Mouse (Mus musculus) C2C12 (cell line): Measurements from ENCODE around the gene Tnfrsf8. TPM values are rescaled to one million over a fixed set of nuclear protein-coding genes. Genes with fewer than 3 reads are reported as not detected.

Experiments used
- H3K27me3 ChIP-seq: one replicate; pipeline ENCODE4 v1.6.1; 2011; ENCODE audit not compliant: control insufficient read depth, insufficient read depth, insufficient read length
- H3K36me3 ChIP-seq: one replicate; pipeline ENCODE4 v1.6.1; 2011; ENCODE audit not compliant: control insufficient read depth, insufficient read depth
- H3K4me3 ChIP-seq: one replicate; pipeline ENCODE4 v1.5.1; 2011; ENCODE audit warnings: mild to moderate bottlenecking, control low read depth; ENCODE audit not compliant: poor library complexity, insufficient read depth, severe bottlenecking
- H3K79me2 ChIP-seq: one replicate; pipeline ENCODE4 v1.6.1; 2011; ENCODE audit not compliant: control insufficient read depth, insufficient read depth
- H3K79me3 ChIP-seq: one replicate; pipeline ENCODE4 v1.6.1; 2011; ENCODE audit warnings: low read depth, control low read depth
- H3ac ChIP-seq: one replicate; pipeline ENCODE3; 2011; ENCODE audit warnings: low read depth; ENCODE audit not compliant: control insufficient read depth, insufficient read length
- CEBPB ChIP-seq: IDR thresholded peaks from one replicate; pipeline ENCODE4 v1.6.1; 2011; ENCODE audit warnings: low read depth, mild to moderate bottlenecking, control low read depth, moderate library complexity
- CTCF ChIP-seq: IDR thresholded peaks from one replicate; pipeline ENCODE4 v1.5.1; 2011; ENCODE audit not compliant: control insufficient read depth, insufficient read depth, insufficient read length
- FOSL1 ChIP-seq: IDR thresholded peaks from one replicate; pipeline ENCODE4 v1.8.0; 2011; ENCODE audit warnings: mild to moderate bottlenecking, low read length; ENCODE audit not compliant: poor library complexity, insufficient read depth, severe bottlenecking
- MAX ChIP-seq: IDR thresholded peaks from one replicate; pipeline ENCODE4 v1.6.1; 2011; ENCODE audit warnings: mild to moderate bottlenecking, control low read depth
- MYOD1 ChIP-seq: IDR thresholded peaks from one replicate; pipeline ENCODE4 v1.6.1; 2011; ENCODE audit warnings: low read depth; ENCODE audit not compliant: control insufficient read depth, insufficient read length
- MYOG ChIP-seq: IDR thresholded peaks from one replicate; pipeline ENCODE4 v1.6.1; 2011; ENCODE audit not compliant: control insufficient read depth, insufficient read length; ENCODE audit errors: extremely low read depth
- USF1 ChIP-seq: IDR thresholded peaks from one replicate; pipeline ENCODE4 v1.6.1; 2011; ENCODE audit warnings: low read depth, mild to moderate bottlenecking, control low read depth, moderate library complexity
- polyA plus RNA-seq: library from polyadenylated mRNA; unstranded; fragments of >200 nt; fragmentation: generic; extraction: Trizol; gene quantifications from one replicate; pipeline ENCODE4 v1.2.1, GENCODE M21; 2012; ENCODE audit warnings: missing spikeins

Tnfrsf8 gene
- polyA plus RNA-seq, 1 experiment: not detected

DNA sequence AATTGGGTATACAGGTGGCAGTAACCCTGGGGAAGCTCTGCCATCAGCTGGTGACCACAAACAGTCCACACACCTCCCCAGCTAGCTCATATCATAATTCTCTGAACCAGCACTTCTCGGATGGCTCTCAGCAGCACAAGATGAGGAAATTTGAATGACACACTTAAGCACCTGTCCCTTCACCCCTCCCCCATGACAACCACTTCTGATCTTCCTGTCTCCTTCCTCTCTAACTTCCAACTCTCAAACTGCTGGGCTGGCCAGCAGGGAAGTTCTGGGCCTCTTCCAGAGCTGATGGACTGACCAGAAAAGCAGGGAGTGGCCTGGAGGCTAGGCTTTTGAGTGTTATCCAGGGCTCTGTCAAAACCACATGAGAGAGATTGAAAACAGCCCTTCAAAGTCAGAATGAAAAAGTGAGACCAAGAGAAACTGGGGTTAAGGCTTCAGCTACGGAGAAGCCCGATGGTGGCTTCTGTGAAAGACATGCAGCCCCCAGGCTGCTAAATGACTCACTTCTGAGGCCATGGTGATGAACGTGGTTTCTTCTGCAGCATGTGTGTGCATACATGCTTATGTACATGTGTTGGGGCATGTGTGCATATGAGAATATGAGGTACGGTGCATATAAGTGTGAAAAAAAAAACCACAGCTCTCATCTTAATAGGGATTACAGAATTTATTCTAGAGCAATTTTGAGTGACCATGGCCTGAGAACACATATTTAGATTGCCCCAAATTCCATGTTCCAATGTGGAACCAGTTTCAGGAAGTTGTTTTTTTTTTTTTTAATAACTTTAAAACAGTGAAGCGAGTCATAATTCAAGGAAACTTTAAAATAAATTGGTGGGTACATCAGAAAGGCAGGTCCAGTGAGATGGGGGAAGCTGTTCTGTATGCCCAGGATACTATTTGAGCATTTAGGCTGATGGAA, 27.2 kb upstream of the Tnfrsf8 start:
- no peaks in the 10 kb centered on the region for H3K79me2 ChIP-seq
- H3K27me3 ChIP-seq: no peaks in the 10 kb centered on the region
- H3ac ChIP-seq: no peak overlapping the region
- H3K4me3 ChIP-seq: no peak overlapping the region
- no peaks in the 10 kb centered on the region for H3K79me3 ChIP-seq
- H3K36me3 ChIP-seq: no peaks in the 10 kb centered on the region
- TF ChIP-seq CTCF (no peak), USF1 (no peak), MAX (no peak), CEBPB (no peak), MYOG (no peak), MYOD1 (no peak), FOSL1 (no peak)

DNA sequence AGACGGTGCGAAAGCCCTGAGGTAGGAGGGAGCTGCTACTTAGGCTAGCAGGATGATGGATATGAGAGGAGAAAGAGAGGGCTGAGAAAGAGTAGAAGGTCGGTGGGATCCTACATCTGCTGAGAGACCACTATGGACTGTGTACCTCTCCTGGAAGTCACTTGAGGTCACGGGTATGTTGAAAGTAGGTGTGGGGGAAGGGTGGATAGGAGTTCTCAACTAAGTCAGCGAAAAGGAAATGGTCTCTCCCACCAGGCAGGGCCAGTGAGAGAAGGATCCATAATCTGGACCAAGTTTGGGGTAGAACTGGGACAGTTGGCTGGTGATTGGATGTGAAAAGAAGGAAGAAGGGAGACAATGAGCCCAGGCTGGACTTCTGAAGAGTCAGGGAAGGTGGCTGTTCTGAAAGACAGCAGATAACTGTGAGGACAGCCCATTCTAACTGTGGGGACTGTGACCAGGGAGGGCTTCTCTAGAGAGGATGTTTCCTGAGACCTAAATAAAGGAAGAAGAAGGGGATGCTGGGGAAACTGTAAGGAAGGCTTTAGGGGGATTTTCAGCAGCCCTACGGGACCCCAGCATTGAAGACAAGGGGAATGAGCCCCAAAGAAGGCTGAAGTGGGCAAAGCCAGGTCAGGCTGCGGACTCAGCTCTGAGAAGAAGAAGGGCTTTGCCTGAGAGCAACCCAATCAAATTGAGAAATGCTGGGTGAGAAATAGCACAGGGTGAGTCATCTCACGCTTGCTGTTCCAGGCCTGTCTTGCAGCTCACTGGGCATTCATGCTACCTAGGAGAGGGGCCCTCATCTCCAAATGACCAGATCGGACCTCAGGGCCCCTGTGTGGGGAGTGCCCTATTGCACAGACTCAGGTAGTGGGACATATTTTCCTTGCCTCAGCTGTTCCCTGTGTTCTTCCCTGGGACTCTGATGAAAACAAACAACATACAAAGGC, 23.2 kb upstream of the Tnfrsf8 start:
- Histone ChIP-seq H3K27me3 (no peaks in the 10 kb centered on the region), H3K79me3 (no peaks in the 10 kb centered on the region), H3K4me3 (no peak overlapping the region), H3K79me2 (no peaks in the 10 kb centered on the region), H3K36me3 (no peaks in the 10 kb centered on the region), H3ac (no peak overlapping the region)
- no peak for TF ChIP-seq MYOG
- no peak for TF ChIP-seq CEBPB
- TF ChIP-seq MAX: no peak

DNA sequence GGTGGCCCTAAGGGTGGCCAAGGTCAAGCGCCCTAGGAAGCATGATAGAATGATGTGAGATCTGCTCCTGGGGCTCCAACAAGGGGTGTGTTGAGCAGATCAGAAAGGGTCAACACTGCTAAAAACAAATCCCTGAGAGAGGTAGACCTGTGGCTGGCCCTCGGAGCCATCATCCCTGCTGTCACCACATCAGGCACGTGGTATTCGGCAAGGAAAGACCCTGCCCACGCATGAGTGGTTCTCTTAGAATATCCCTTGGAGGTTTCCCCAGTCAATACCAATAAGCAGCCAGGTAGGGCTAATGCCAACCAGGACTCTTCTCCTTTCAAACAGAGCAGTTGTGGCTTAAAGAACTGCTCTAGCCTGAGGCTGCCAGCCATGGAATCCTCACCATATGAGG, 21.6 kb upstream of the Tnfrsf8 start:
- TF ChIP-seq CEBPB (no peak), MAX (no peak)
- H3K4me3 ChIP-seq: no peak overlapping the region
- no peak overlapping the region for H3ac ChIP-seq
- H3K79me2 ChIP-seq: no peaks in the 10 kb centered on the region
- H3K27me3 ChIP-seq: no peaks in the 10 kb centered on the region
- H3K36me3 ChIP-seq: no peaks in the 10 kb centered on the region
- no peaks in the 10 kb centered on the region for H3K79me3 ChIP-seq

DNA sequence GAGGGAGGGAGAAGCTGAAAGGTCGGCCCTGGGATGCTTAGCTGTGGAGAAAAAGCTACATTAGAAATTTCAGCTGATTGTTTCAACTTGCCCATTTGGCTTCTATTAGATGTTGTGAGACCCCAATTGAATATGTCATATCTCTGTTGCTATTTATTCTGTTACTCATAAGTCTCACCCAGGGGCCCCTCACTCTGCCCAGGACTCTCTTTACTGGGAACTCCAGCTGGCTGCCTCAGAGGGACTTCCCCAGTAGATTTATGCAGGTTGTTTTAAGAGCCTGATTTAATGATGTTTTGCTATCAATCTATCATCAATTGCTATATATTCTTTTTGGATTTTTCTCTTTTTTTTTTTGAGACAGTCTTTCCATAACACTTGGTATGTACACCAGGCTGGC, 21.1 kb upstream of the Tnfrsf8 start:
- Histone ChIP-seq H3K27me3 (no peaks in the 10 kb centered on the region), H3K79me3 (no peaks in the 10 kb centered on the region), H3ac (no peak overlapping the region), H3K36me3 (no peaks in the 10 kb centered on the region), H3K4me3 (no peak overlapping the region), H3K79me2 (no peaks in the 10 kb centered on the region)
- TF ChIP-seq MAX: no peak
- no peak for TF ChIP-seq MYOD1
- TF ChIP-seq USF1: no peak
- TF ChIP-seq MYOG: no peak
- TF ChIP-seq CTCF: no peak
- no peak for TF ChIP-seq FOSL1
- no peak for TF ChIP-seq CEBPB

DNA sequence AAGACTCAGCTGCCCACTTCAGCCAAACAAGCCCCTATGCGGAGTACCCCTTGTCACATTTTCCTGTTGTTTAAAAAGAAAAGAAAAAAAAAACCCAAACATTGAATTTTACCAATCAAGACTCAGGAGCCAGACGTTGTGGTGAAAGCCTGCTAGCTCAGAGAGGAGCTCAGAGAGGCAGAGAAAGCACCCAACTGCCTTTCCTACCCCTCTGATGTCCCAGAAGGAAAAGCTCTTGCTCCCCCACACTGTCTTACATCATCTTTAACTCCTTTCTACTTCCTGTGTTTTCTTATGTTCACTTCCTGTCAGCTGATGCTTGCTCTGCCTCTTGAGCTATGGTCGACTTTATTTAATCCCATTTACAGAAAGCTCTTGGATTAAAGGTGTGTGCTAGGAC, 8.7 kb upstream of the Tnfrsf8 start:
- no peaks in the 10 kb centered on the region for H3K79me2 ChIP-seq
- no peaks in the 10 kb centered on the region for H3K36me3 ChIP-seq
- H3K4me3 ChIP-seq: no peak overlapping the region
- no peaks in the 10 kb centered on the region for H3K79me3 ChIP-seq
- TF ChIP-seq CEBPB: no peak
- no peak for TF ChIP-seq USF1
- TF ChIP-seq FOSL1: no peak
- TF ChIP-seq MAX: no peak
- TF ChIP-seq CTCF: no peak
- no peak for TF ChIP-seq MYOG
- no peak for TF ChIP-seq MYOD1
- no peak overlapping the region for H3ac ChIP-seq
- H3K27me3 ChIP-seq: no peaks in the 10 kb centered on the region
